Mouse (Mus musculus): ENCODE measurements at regions not wholly inside any gene's neighbourhood (a gene's known extent, or its start where the extent isn't known, plus 50 kb on each side); places are given as distances from the start of the nearest gene placed in this dataset.
A peak's percentile ranks its signal among the peaks of the same experiment; 100 is the strongest.
"Not testable (repeated sequence)": the region's sequence is repeated elsewhere in the genome, so short reads cannot be mapped to it uniquely, and the experiment has no call there.

- no peak for DNase-seq (ENCODE audit: low spot score)
These were observed 94.1 kb downstream of the Gm17521 start for GRCm38 (mm10) chrX:122935358-122935757.

GRCm38 (mm10) chrX:122892682-122893081 lies 136.8 kb downstream of the Gm17521 start:
- DNase-seq (ENCODE audit: low spot score): no peak

- DNase-seq (ENCODE audit: low spot score): no peak
These were observed 175.0 kb downstream of the Gm17521 start for GRCm38 (mm10) chrX:122854453-122854852.

- DNase-seq (ENCODE audit: low spot score): not testable (repeated sequence)
These were observed 198.2 kb downstream of the Gm17521 start for GRCm38 (mm10) chrX:122831222-122831621.

- DNase-seq (ENCODE audit: low spot score): peak; percentile 29
These were observed 203.4 kb downstream of the Gm17521 start for GRCm38 (mm10) chrX:122826035-122826434.
